10 mouse cellular contexts compared by ENCODE assay signal in genomic region chr2:102107280-102107679, GRCm38 (mm10).
DNase-seq lines count a peak whose midpoint lies in the region; ATAC-seq and TF ChIP-seq lines count a peak whose summit lies in the region.
"Had no signal": no experiment of that assay in that cellular context is flagged by ENCODE, and none has a peak within 500 bp of the region (broad histone marks: within the 10 kb centered on the region; RNA-seq: fewer than 3 reads in every experiment).

No protein-coding gene starts in this region.

- peaks cover 13% of the 10 kb centered on the region for H3K36me3 ChIP-seq in forebrain, embryonic 12.5 days (replicated peaks)
- no peaks in the 10 kb centered on the region for H3K36me3 ChIP-seq in forebrain, embryonic 11.5 days (ENCODE audit: control insufficient read depth, insufficient read depth, low read length)
- H3K36me3 ChIP-seq in limb, embryonic 13.5 days, result peaks cover 34% of the 10 kb centered on the region
- H3K36me3 ChIP-seq in limb, embryonic 10.5 days, result peaks cover 43% of the 10 kb centered on the region
- peaks cover 15% of the 10 kb centered on the region for H3K36me3 ChIP-seq in myocyte (ENCODE audit: control insufficient read depth, insufficient read depth)
- H3K36me3 ChIP-seq: G1E had no signal

- peaks cover 11% of the 10 kb centered on the region for H3K79me2 ChIP-seq in myocyte (ENCODE audit: control insufficient read depth, insufficient read depth)

- H3K27ac ChIP-seq in forebrain, embryonic 12.5 days, result no peak overlapping the region
- no peak overlapping the region for H3K27ac ChIP-seq in forebrain, embryonic 11.5 days (ENCODE audit: low read depth, low read length)
- H3K27ac ChIP-seq in limb, embryonic 13.5 days, result no peak overlapping the region
- H3K27ac ChIP-seq in limb, embryonic 10.5 days, result no peak overlapping the region

- no peak for TF ChIP-seq POLR2A in myocyte (IDR thresholded peaks at IDR 0.05; ENCODE audit: insufficient read length, low read depth)

- H3K27me3 ChIP-seq in forebrain, embryonic 12.5 days, result no peaks in the 10 kb centered on the region
- H3K27me3 ChIP-seq in forebrain, embryonic 11.5 days (ENCODE audit: control insufficient read depth, insufficient read depth, low read length), result no peaks in the 10 kb centered on the region
- no peaks in the 10 kb centered on the region for H3K27me3 ChIP-seq in limb, embryonic 13.5 days
- H3K27me3 ChIP-seq in limb, embryonic 10.5 days (ENCODE audit: low read depth, poor library complexity, severe bottlenecking), result no peaks in the 10 kb centered on the region
- no peaks in the 10 kb centered on the region for H3K27me3 ChIP-seq in myocyte (ENCODE audit: control insufficient read depth, insufficient read depth, insufficient read length)
- H3K27me3 ChIP-seq: limb, embryonic 15.5 days had no signal

- no peak overlapping the region for H3K4me2 ChIP-seq in forebrain, embryonic 12.5 days
- H3K4me2 ChIP-seq in forebrain, embryonic 11.5 days (ENCODE audit: low read depth, low read length, severe bottlenecking), result no peak overlapping the region
- H3K4me2 ChIP-seq in limb, embryonic 13.5 days (replicated peaks), result no peak overlapping the region
- H3K4me2 ChIP-seq in myocyte (ENCODE audit: low read depth), result peak overlapping the region; percentile 19
- H3K4me2 ChIP-seq: limb, embryonic 15.5 days had no signal

- peak; percentile 27; the same call in 1 of the 2 replicates for ATAC-seq in forebrain, embryonic 12.5 days (ENCODE audit: low FRiP score)
- ATAC-seq in forebrain, embryonic 11.5 days (replicated peaks; ENCODE audit: low FRiP score), result no peak; the same call in 1 of the 2 replicates
- ATAC-seq in limb, embryonic 13.5 days (ENCODE audit: low FRiP score, low read depth), result no peak

- no peak overlapping the region for H3ac ChIP-seq in myocyte (ENCODE audit: control insufficient read depth, insufficient read length)

- H3K9ac ChIP-seq in forebrain, embryonic 12.5 days, result no peak overlapping the region
- no peak overlapping the region for H3K9ac ChIP-seq in forebrain, embryonic 11.5 days (ENCODE audit: low read length)
- H3K9ac ChIP-seq in limb, embryonic 13.5 days, result 0 out of 2 replicates have a peak overlapping the region, but pooled peaks have one; percentile 19
- H3K9ac ChIP-seq: limb, embryonic 15.5 days had no signal

- no peak overlapping the region for H3K4me3 ChIP-seq in forebrain, embryonic 12.5 days (replicated peaks)
- H3K4me3 ChIP-seq in forebrain, embryonic 11.5 days (ENCODE audit: low read depth, low read length), result no peak overlapping the region
- no peak overlapping the region for H3K4me3 ChIP-seq in limb, embryonic 13.5 days
- no peak overlapping the region for H3K4me3 ChIP-seq in limb, embryonic 10.5 days
- no peak overlapping the region for H3K4me3 ChIP-seq in myocyte
- H3K4me3 ChIP-seq: limb, embryonic 15.5 days had no signal

- no peaks in the 10 kb centered on the region for H3K4me1 ChIP-seq in forebrain, embryonic 12.5 days
- H3K4me1 ChIP-seq in forebrain, embryonic 11.5 days (replicated peaks; ENCODE audit: control insufficient read depth, insufficient read depth, low read length), result no peaks in the 10 kb centered on the region
- peaks cover 16% of the 10 kb centered on the region for H3K4me1 ChIP-seq in limb, embryonic 13.5 days
- H3K4me1 ChIP-seq in limb, embryonic 10.5 days, result no peaks in the 10 kb centered on the region

- WGBS in forebrain, embryonic 12.5 days, result 66% methylated on average over 6 of the region's 6 CpGs
- WGBS in forebrain, embryonic 11.5 days, result 69% methylated on average over 6 of the region's 6 CpGs
- 70% methylated on average over 6 of the region's 6 CpGs for WGBS in limb, embryonic 13.5 days
- WGBS in limb, embryonic 10.5 days, result 82% methylated on average over 6 of the region's 6 CpGs

- H3K9me3 ChIP-seq in forebrain, embryonic 12.5 days, result no peaks in the 10 kb centered on the region
- H3K9me3 ChIP-seq in forebrain, embryonic 11.5 days (ENCODE audit: control insufficient read depth, low read length), result no peaks in the 10 kb centered on the region
- no peaks in the 10 kb centered on the region for H3K9me3 ChIP-seq in limb, embryonic 13.5 days
- H3K9me3 ChIP-seq in limb, embryonic 10.5 days (replicated peaks), result no peaks in the 10 kb centered on the region
- H3K9me3 ChIP-seq: G1E; limb, embryonic 15.5 days had no signal

- no peak for DNase-seq in forebrain, embryonic 11.5 days (ENCODE audit: low spot score)
- no peak for DNase-seq in limb, embryonic 10.5 days (ENCODE audit: low spot score)
- DNase-seq in R1 (ENCODE audit: low read depth, low spot score), result peak; percentile 44
- no peak for DNase-seq in ovary, postnatal 36 days (ENCODE audit: low spot score)
- no peak for DNase-seq in urinary bladder, postnatal 10 days (ENCODE audit: low spot score)

TF ChIP-seq in myocyte, 11 proteins besides CTCF, POLR2A, EP300 and RAD21:
- no peak for TF ChIP-seq USF1 (IDR thresholded peaks at IDR 0.05; ENCODE audit: low read depth)
- TF ChIP-seq CEBPB (IDR thresholded peaks at IDR 0.05; ENCODE audit: insufficient read depth, poor library complexity, severe bottlenecking), result no peak
- no peak for TF ChIP-seq TCF12 (IDR thresholded peaks at IDR 0.05; ENCODE audit: insufficient read depth, poor library complexity, severe bottlenecking)
- no peak for TF ChIP-seq TCF3 (IDR thresholded peaks at IDR 0.05; ENCODE audit: insufficient read length, low read depth)
- no peak for TF ChIP-seq MYOG (IDR thresholded peaks at IDR 0.05; ENCODE audit: control insufficient read depth in 1 of 3, insufficient read depth in 1 of 3, insufficient read length in 2 of 3, low read depth in 2 of 3)
- TF ChIP-seq POLR2AphosphoS2 (IDR thresholded peaks at IDR 0.05; ENCODE audit: insufficient read length, low read depth), result no peak
TF ChIP-seq in myocyte: peak in this region for 0.
